Mouse (Mus musculus): ENCODE data around the gene Gm21992. TPM values are rescaled to one million over a fixed set of nuclear protein-coding genes. Genes with fewer than 3 reads are reported as not detected.

Gene Gm21992
- polyA plus RNA-seq, 1 experiment from 2014 or later: 27.6 TPM

DNA sequence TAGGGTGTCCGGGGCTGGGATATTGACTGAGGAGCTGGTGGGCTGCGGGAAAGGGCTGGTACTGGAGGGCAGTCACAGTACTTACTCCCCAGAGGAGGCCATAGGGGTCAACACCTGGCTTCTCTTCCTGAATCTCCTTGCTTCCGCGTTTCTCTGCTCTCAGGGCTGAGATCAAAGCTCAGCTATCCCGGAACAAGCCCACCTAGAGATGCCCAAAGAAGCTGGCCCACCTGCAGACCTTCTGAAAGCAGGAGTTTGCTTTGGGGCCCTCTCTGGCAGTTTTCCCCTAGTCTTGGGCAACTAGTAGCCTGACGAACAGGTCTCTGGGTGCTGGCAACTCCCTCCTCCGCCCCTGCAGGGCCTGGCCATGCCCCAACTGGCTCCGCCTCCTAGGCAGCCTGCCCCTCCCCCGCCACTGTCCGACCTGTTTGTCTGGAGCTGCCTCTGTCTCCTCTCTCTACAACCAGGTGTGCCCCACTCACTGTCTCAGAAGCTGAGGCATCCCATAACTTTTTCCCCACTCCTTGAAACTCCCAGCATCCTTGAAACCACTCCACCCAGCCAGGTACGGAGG lies 90.7 kb downstream of the Gm21992 start:
- H3K4me3 ChIP-seq (ENCODE audit: low read depth, low read length): 0 out of 2 replicates have a peak overlapping the region, but pooled peaks have one; percentile 3
- no peak for ATAC-seq (ENCODE audit: insufficient number of reproducible peaks, low FRiP score, low TSS enrichment, low read depth)
- no peaks in the 10 kb centered on the region for H3K27me3 ChIP-seq (ENCODE audit: control insufficient read depth, insufficient read depth, low read length)
- peaks cover 4% of the 10 kb centered on the region for H3K4me1 ChIP-seq (ENCODE audit: control insufficient read depth, insufficient read depth, low read length)
- H3K27ac ChIP-seq (replicated peaks; ENCODE audit: low read depth, low read length): no peak overlapping the region
- 12% methylated on average over 11 of the region's 11 CpGs for WGBS
- H3K36me3 ChIP-seq (ENCODE audit: control insufficient read depth, insufficient read depth, low read length): no peaks in the 10 kb centered on the region
- H3K9me3 ChIP-seq (ENCODE audit: control insufficient read depth, low read length): no peaks in the 10 kb centered on the region
- peak; percentile 61 for DNase-seq (ENCODE audit: low spot score)
- H3K9ac ChIP-seq (ENCODE audit: low read length): no peak overlapping the region
- H3K4me2 ChIP-seq (ENCODE audit: low read depth, severe bottlenecking): peak overlapping the region; percentile 27

DNA sequence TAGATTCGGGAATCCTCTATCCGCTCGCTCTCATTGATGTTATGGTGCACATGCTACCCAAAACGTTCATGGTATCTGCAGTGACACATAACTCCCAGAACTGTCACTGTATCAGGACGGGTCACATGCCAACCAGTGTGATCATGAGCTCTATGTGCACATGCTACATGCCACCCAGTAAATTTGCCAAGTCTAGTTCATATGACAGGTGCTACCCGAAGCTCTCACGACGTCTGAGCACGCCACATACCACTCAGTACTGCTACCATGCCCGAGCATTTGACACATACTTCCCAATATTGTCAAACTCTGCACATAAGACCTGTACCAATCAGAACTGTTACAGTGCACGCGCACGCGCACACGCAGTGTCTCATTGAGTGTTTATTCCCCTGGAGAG lies 91.3 kb downstream of the Gm21992 start:
- no peak overlapping the region for H3K27ac ChIP-seq (replicated peaks; ENCODE audit: low read depth, low read length)
- H3K9ac ChIP-seq (ENCODE audit: low read length): no peak overlapping the region
- 0 out of 2 replicates have a peak overlapping the region, but pooled peaks have one; percentile 1 for H3K4me3 ChIP-seq (ENCODE audit: low read depth, low read length)
- no peaks in the 10 kb centered on the region for H3K9me3 ChIP-seq (ENCODE audit: control insufficient read depth, low read length)
- peaks cover 4% of the 10 kb centered on the region for H3K4me1 ChIP-seq (ENCODE audit: control insufficient read depth, insufficient read depth, low read length)
- DNase-seq (ENCODE audit: low spot score) (no peak), ATAC-seq (ENCODE audit: insufficient number of reproducible peaks, low FRiP score, low TSS enrichment, low read depth) (no peak)
- WGBS: 84% methylated on average over 15 of the region's 15 CpGs
- H3K36me3 ChIP-seq (ENCODE audit: control insufficient read depth, insufficient read depth, low read length): no peaks in the 10 kb centered on the region
- 0 out of 2 replicates have a peak overlapping the region, but pooled peaks have one; percentile 27 for H3K4me2 ChIP-seq (ENCODE audit: low read depth, severe bottlenecking)
- no peaks in the 10 kb centered on the region for H3K27me3 ChIP-seq (ENCODE audit: control insufficient read depth, insufficient read depth, low read length)

DNA sequence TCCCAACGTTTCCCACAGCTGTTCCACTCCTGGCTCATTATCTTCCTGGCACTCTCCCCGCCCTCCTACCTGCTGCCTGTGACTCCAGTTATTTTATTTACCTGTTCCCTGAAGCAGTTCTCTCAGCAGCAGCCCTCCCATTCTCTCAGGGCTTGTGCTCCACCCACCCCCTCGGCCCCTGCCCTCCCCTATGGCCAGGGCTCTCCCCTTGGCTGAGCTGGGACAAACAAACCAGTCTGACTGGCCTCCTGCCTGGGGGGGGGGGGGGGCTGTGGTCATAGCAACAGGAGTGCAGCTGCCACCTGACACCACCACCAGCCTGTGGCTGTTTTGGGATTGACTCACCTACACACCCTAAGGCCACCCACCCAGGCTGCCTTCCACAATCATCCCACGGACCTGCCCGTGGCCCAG lies 92.1 kb downstream of the Gm21992 start:
- Histone ChIP-seq H3K9ac (ENCODE audit: low read length) (no peak overlapping the region), H3K4me2 (ENCODE audit: low read depth, severe bottlenecking) (no peak overlapping the region), H3K4me3 (ENCODE audit: low read depth, low read length) (no peak overlapping the region), H3K27me3 (ENCODE audit: control insufficient read depth, insufficient read depth, low read length) (no peaks in the 10 kb centered on the region), H3K27ac (replicated peaks; ENCODE audit: low read depth, low read length) (no peak overlapping the region), H3K9me3 (ENCODE audit: control insufficient read depth, low read length) (no peaks in the 10 kb centered on the region), H3K36me3 (ENCODE audit: control insufficient read depth, insufficient read depth, low read length) (no peaks in the 10 kb centered on the region), H3K4me1 (ENCODE audit: control insufficient read depth, insufficient read depth, low read length) (peaks cover 4% of the 10 kb centered on the region)
- 0 out of 2 replicates have a peak, but pooled peaks have one; percentile 26 for ATAC-seq (ENCODE audit: insufficient number of reproducible peaks, low FRiP score, low TSS enrichment, low read depth)
- WGBS: 23% methylated on average over 5 of the region's 5 CpGs
- peak; percentile 35 for DNase-seq (ENCODE audit: low spot score)

DNA sequence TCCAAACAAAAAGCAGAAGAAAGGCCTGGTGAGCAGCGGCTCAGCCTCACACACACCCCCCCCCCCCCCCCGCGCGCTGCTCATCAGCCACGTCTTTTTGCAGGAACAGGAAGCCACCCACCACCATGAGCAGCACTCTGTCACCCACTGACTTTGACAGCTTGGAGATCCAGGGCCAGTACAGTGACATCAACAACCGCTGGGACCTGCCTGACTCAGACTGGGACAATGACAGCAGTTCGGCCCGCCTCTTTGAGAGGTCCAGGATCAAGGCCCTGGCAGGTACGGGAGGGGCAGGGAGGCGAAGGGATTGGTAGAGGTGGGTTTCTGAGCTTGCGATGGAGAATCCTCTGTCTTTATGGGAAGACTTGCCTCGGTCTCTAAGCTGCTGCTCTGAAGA lies 92.7 kb downstream of the Gm21992 start:
- WGBS: 32% methylated on average over 12 of the region's 12 CpGs
- no peaks in the 10 kb centered on the region for H3K9me3 ChIP-seq (ENCODE audit: control insufficient read depth, low read length)
- DNase-seq (ENCODE audit: low spot score) (no peak), ATAC-seq (ENCODE audit: insufficient number of reproducible peaks, low FRiP score, low TSS enrichment, low read depth) (no peak)
- H3K9ac ChIP-seq (ENCODE audit: low read length): no peak overlapping the region
- no peak overlapping the region for H3K4me2 ChIP-seq (ENCODE audit: low read depth, severe bottlenecking)
- peaks cover 4% of the 10 kb centered on the region for H3K4me1 ChIP-seq (ENCODE audit: control insufficient read depth, insufficient read depth, low read length)
- no peaks in the 10 kb centered on the region; the same call in 1 of the 2 replicates for H3K27me3 ChIP-seq (ENCODE audit: control insufficient read depth, insufficient read depth, low read length)
- H3K36me3 ChIP-seq (ENCODE audit: control insufficient read depth, insufficient read depth, low read length): no peaks in the 10 kb centered on the region
- H3K4me3 ChIP-seq (ENCODE audit: low read depth, low read length): no peak overlapping the region
- no peak overlapping the region for H3K27ac ChIP-seq (replicated peaks; ENCODE audit: low read depth, low read length)

DNA sequence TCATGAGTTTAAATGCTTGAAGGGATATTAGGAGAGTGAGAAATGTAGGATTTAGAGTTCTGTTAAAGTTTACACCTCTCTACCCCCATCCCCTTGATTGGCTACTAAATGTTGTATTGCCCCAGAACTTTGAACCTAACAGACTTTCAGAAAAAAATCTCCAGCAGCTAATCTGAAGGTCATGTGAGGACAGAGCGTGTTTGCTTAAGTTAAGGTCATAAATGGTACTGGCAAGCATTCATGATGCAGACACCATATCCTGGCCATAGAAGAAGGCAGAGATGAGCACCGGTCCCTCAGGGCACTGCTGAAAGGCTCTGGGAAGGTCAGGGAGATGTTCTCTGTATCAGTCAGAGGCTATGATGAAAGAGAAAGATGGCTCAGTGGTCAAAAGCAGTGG lies 94.1 kb downstream of the Gm21992 start:
- H3K27me3 ChIP-seq (ENCODE audit: control insufficient read depth, insufficient read depth, low read length): peaks cover 9% of the 10 kb centered on the region
- no peaks in the 10 kb centered on the region for H3K36me3 ChIP-seq (ENCODE audit: control insufficient read depth, insufficient read depth, low read length)
- no peak overlapping the region for H3K4me2 ChIP-seq (ENCODE audit: low read depth, severe bottlenecking)
- no peak overlapping the region for H3K4me3 ChIP-seq (ENCODE audit: low read depth, low read length)
- no peak overlapping the region for H3K27ac ChIP-seq (replicated peaks; ENCODE audit: low read depth, low read length)
- DNase-seq (ENCODE audit: low spot score) (no peak), ATAC-seq (ENCODE audit: insufficient number of reproducible peaks, low FRiP score, low TSS enrichment, low read depth) (no peak)
- H3K9ac ChIP-seq (ENCODE audit: low read length): no peak overlapping the region
- 97% methylated on average over 2 of the region's 2 CpGs for WGBS
- peaks cover 9% of the 10 kb centered on the region for H3K4me1 ChIP-seq (ENCODE audit: control insufficient read depth, insufficient read depth, low read length)
- no peaks in the 10 kb centered on the region for H3K9me3 ChIP-seq (ENCODE audit: control insufficient read depth, low read length)

DNA sequence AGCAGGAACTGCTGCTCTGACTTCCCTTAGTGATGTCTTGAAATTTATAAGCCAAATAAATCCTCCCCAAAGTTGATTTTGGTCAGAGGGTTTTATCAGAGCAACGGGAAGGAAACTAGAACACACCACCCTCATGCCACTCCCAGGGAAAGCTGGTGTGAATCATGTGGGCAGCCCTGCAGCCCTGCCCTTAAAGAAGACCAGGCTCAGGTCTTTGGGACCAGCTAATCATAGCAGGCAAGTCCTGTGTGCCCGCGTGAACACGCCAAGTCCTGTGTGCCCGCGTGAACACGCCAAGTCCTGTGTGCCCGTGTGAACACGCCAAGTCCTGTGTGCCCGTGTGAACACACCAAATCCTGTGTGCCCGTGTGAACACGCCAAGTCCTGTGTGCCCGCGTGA lies 94.7 kb downstream of the Gm21992 start:
- Histone ChIP-seq H3K4me3 (ENCODE audit: low read depth, low read length) (no peak overlapping the region), H3K9me3 (ENCODE audit: control insufficient read depth, low read length) (no peaks in the 10 kb centered on the region), H3K4me2 (ENCODE audit: low read depth, severe bottlenecking) (no peak overlapping the region), H3K4me1 (ENCODE audit: control insufficient read depth, insufficient read depth, low read length) (peaks cover 9% of the 10 kb centered on the region), H3K9ac (ENCODE audit: low read length) (no peak overlapping the region), H3K36me3 (ENCODE audit: control insufficient read depth, insufficient read depth, low read length) (no peaks in the 10 kb centered on the region), H3K27me3 (ENCODE audit: control insufficient read depth, insufficient read depth, low read length) (peaks cover 11% of the 10 kb centered on the region), H3K27ac (replicated peaks; ENCODE audit: low read depth, low read length) (no peak overlapping the region)
- DNase-seq (ENCODE audit: low spot score) (no peak), ATAC-seq (ENCODE audit: insufficient number of reproducible peaks, low FRiP score, low TSS enrichment, low read depth) (no peak)
- WGBS: 93% methylated on average over 14 of the region's 14 CpGs

DNA sequence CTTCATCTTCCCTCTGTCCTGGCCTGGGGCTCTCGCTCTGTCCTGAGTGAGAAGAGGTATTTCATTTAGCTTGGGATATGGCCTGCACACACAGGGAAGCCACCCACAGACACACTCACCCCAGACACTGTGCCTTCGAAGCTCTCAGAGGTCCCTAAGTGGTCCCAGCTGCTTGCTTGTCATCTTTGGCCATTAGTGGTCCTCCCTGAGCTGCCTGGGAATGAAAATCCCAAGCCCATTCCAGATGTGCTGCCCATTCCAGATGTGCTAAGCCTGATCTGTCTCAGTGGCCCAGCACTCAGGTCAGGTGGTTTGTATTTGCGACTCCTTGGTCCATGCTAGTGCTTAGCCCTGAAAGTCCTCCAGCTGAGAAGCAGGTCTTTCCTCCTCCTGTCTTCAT lies 97.5 kb downstream of the Gm21992 start:
- Histone ChIP-seq H3K4me3 (ENCODE audit: low read depth, low read length) (no peak overlapping the region), H3K4me1 (ENCODE audit: control insufficient read depth, insufficient read depth, low read length) (peaks cover 9% of the 10 kb centered on the region), H3K27me3 (ENCODE audit: control insufficient read depth, insufficient read depth, low read length) (peaks cover 21% of the 10 kb centered on the region), H3K9ac (ENCODE audit: low read length) (no peak overlapping the region), H3K4me2 (ENCODE audit: low read depth, severe bottlenecking) (no peak overlapping the region), H3K36me3 (ENCODE audit: control insufficient read depth, insufficient read depth, low read length) (no peaks in the 10 kb centered on the region), H3K9me3 (ENCODE audit: control insufficient read depth, low read length) (no peaks in the 10 kb centered on the region), H3K27ac (replicated peaks; ENCODE audit: low read depth, low read length) (no peak overlapping the region)
- WGBS: 22% methylated on average over 3 of the region's 3 CpGs
- ATAC-seq (ENCODE audit: insufficient number of reproducible peaks, low FRiP score, low TSS enrichment, low read depth) (no peak), DNase-seq (ENCODE audit: low spot score) (peak; percentile 39)

DNA sequence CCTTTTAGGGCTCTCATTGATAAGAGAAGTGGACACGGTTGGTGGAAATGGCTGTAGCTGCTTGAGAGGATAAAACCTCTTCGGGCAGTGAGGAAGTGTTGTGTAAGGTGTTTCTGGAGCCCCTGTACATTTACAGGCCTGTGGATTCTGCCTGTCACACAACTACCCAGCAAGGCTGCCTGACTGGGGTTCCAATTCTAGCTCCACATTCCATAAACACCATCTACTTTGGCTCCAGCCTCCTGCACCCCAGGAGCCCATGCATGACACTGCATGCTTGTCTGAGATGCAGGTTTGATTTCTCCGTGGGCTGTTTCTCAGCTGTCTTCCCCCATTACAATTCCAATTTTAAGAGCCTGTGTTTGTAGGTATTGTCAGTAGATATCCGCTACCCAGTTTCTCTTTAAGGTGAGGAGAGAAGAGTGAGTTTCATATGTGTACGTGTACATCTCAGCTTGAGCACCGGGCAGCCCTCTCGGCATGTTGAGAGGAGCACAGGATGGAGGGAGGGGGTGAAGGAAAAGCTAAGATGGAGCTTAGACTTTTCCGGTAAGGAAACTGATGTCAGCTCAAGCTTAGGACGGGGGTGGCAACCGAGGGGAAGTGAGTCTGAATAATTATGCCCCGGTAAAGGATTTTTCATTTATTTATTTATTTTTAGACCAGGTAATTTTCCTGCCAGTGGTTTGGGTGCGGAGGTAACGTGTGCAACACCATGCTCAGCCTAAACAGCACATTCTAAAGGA lies 98.5 kb downstream of the Gm21992 start:
- Histone ChIP-seq H3K4me2 (ENCODE audit: low read depth, severe bottlenecking) (peak overlapping the region; percentile 99), H3K27me3 (ENCODE audit: control insufficient read depth, insufficient read depth, low read length) (peaks cover 21% of the 10 kb centered on the region), H3K9me3 (ENCODE audit: control insufficient read depth, low read length) (no peaks in the 10 kb centered on the region), H3K9ac (ENCODE audit: low read length) (peak overlapping the region; percentile 73; the same call in 1 of the 2 replicates), H3K36me3 (ENCODE audit: control insufficient read depth, insufficient read depth, low read length) (no peaks in the 10 kb centered on the region), H3K4me3 (ENCODE audit: low read depth, low read length) (peak overlapping the region; percentile 57), H3K27ac (replicated peaks; ENCODE audit: low read depth, low read length) (no peak overlapping the region), H3K4me1 (ENCODE audit: control insufficient read depth, insufficient read depth, low read length) (peaks cover 9% of the 10 kb centered on the region)
- WGBS: 43% methylated on average over 13 of the region's 13 CpGs
- DNase-seq (ENCODE audit: low spot score): no peak
- ATAC-seq (ENCODE audit: insufficient number of reproducible peaks, low FRiP score, low TSS enrichment, low read depth): no peak

Measured in limb, embryonic 11.5 days (tissue).